Mouse (Mus musculus): ENCODE measurements around the gene Ylpm1. TPM values are rescaled to one million over a fixed set of nuclear protein-coding genes. Genes with fewer than 3 reads are reported as not detected.

Ylpm1 gene
- polyA plus RNA-seq, 1 experiment, result 14.2 TPM

DNA sequence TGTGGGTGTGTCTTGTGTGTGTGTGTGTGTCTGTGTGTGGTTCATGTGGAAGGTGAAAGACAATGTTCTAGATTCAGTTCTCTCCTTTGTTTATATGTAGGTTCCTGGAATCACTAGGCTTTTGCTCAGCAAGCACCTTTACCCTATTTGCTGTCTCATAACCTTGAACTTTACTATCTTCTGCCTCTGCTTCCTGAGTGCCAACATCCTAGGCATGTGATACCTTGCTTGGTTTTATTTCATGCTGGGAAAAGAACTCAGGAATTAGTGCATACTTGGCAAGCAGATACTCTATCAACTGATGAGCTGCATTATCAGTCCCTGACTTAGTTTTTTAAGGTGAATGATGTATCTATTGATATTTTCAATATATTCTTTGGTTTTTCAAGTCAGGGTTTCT is 10.9 kb downstream of the Ylpm1 start:
- H3K36me3 ChIP-seq (ENCODE audit: control insufficient read depth, insufficient read depth, low read length), result no peaks in the 10 kb centered on the region
- no peak overlapping the region for H3K4me3 ChIP-seq (ENCODE audit: extremely low read depth, insufficient read depth, insufficient read length)
- TF ChIP-seq POLR2A (IDR thresholded peaks at IDR 0.05; ENCODE audit: low read depth, low read length), result no peak
- no peak for TF ChIP-seq CTCF (IDR thresholded peaks at IDR 0.05; ENCODE audit: extremely low read depth, insufficient read depth, insufficient read length, insufficient replicate concordance)
- H3K4me1 ChIP-seq (ENCODE audit: control insufficient read depth, insufficient read depth, insufficient read length), result no peaks in the 10 kb centered on the region; the same call in 1 of the 2 replicates
- H3K27me3 ChIP-seq (ENCODE audit: control insufficient read depth, insufficient read depth, low read length), result no peaks in the 10 kb centered on the region
- H3K27ac ChIP-seq (ENCODE audit: insufficient read depth, low read length), result no peak overlapping the region
- no peak for DNase-seq (ENCODE audit: low read depth in 1 of 2, low spot score in 2 of 2)

DNA sequence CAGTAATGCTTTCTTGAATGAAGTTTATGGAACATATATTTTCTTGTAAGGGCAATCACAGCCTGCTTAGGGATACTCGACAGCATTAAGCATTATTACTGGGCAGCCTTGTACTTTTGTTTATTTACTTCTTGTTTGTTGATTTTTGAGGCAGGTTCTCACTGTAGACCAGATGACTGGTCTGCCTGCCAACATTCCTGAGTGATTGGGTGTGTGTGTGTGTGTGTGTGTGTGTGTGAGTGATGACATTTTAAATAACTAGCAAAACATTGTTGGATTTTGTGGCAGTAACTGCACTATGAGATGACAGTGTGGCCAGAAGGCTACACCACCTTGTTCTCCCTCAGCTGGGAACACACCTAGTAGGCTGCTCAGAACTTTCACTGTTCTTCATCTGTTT is 13.7 kb downstream of the Ylpm1 start:
- Histone ChIP-seq H3K36me3 (ENCODE audit: control insufficient read depth, insufficient read depth, low read length) (peaks cover 13% of the 10 kb centered on the region), H3K4me3 (ENCODE audit: extremely low read depth, insufficient read depth, insufficient read length) (no peak overlapping the region), H3K27me3 (ENCODE audit: control insufficient read depth, insufficient read depth, low read length) (no peaks in the 10 kb centered on the region), H3K27ac (ENCODE audit: insufficient read depth, low read length) (no peak overlapping the region), H3K4me1 (ENCODE audit: control insufficient read depth, insufficient read depth, insufficient read length) (no peaks in the 10 kb centered on the region; the same call in 1 of the 2 replicates)
- WGBS, result 82% methylated on average over 1 of the region's 1 CpGs
- no peak for DNase-seq (ENCODE audit: low read depth in 1 of 2, low spot score in 2 of 2)
- TF ChIP-seq POLR2A (IDR thresholded peaks at IDR 0.05; ENCODE audit: low read depth, low read length) (no peak), CTCF (IDR thresholded peaks at IDR 0.05; ENCODE audit: extremely low read depth, insufficient read depth, insufficient read length, insufficient replicate concordance) (no peak)

DNA sequence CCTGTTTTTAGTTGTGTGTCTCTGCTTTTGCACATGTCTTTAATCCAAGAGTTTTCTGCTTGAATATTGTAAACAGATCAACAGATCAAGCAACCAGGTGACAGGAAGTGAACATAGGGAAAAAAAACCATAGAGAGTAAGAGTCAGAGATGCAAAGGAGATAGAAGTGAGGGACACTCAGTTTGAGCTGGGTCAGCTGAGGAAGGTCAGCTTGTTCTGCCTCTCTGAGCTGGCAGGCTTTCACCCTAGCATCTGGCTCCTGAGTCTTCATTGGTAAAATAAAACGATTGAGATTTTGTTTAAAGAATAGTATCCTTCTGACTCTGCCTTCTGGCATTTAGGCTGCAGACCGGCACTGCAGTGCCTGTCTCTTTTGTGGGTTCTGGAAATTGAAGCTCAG is 14.4 kb downstream of the Ylpm1 start:
- Histone ChIP-seq H3K27me3 (ENCODE audit: control insufficient read depth, insufficient read depth, low read length) (no peaks in the 10 kb centered on the region), H3K27ac (ENCODE audit: insufficient read depth, low read length) (no peak overlapping the region), H3K4me1 (ENCODE audit: control insufficient read depth, insufficient read depth, insufficient read length) (no peaks in the 10 kb centered on the region; the same call in 1 of the 2 replicates), H3K4me3 (ENCODE audit: extremely low read depth, insufficient read depth, insufficient read length) (no peak overlapping the region), H3K36me3 (ENCODE audit: control insufficient read depth, insufficient read depth, low read length) (peaks cover 19% of the 10 kb centered on the region)
- 84% methylated on average over 2 of the region's 2 CpGs for WGBS
- DNase-seq (ENCODE audit: low read depth in 1 of 2, low spot score in 2 of 2), result no peak
- no peak for TF ChIP-seq POLR2A (IDR thresholded peaks at IDR 0.05; ENCODE audit: low read depth, low read length)
- no peak for TF ChIP-seq CTCF (IDR thresholded peaks at IDR 0.05; ENCODE audit: extremely low read depth, insufficient read depth, insufficient read length, insufficient replicate concordance)

- Histone ChIP-seq H3K4me3 (ENCODE audit: extremely low read depth, insufficient read depth, insufficient read length) (no peak overlapping the region), H3K4me1 (ENCODE audit: control insufficient read depth, insufficient read depth, insufficient read length) (no peaks in the 10 kb centered on the region), H3K36me3 (ENCODE audit: control insufficient read depth, insufficient read depth, low read length) (peaks cover 20% of the 10 kb centered on the region), H3K27me3 (ENCODE audit: control insufficient read depth, insufficient read depth, low read length) (no peaks in the 10 kb centered on the region), H3K27ac (ENCODE audit: insufficient read depth, low read length) (no peak overlapping the region)
- no peak for TF ChIP-seq CTCF (IDR thresholded peaks at IDR 0.05; ENCODE audit: extremely low read depth, insufficient read depth, insufficient read length, insufficient replicate concordance)
- TF ChIP-seq POLR2A (IDR thresholded peaks at IDR 0.05; ENCODE audit: low read depth, low read length), result no peak
- DNase-seq (ENCODE audit: low read depth in 1 of 2, low spot score in 2 of 2), result no peak
- WGBS, result 92% methylated on average over 2 of the region's 2 CpGs
Observed at GRCm38 (mm10) chr12:85012185-85012584, 16.1 kb downstream of the Ylpm1 start.

DNA sequence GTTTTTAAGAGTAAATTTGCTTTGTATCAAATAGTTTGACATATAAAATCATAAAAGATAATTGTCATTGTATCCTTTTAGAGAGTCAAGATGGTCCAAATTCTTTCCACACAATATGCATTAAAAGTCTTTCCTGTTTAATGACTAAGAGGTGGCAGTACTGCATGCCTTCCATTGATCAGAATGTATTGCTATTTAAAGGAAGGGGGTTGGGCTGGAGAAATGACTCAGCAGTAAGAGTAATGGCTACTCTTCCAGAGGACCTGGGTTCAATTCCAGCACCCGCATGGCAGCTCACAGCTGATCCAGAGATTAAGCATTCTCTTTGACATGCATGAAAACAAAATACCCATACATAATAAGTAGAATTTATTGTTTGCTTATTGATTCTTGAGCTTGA is 25.9 kb downstream of the Ylpm1 start:
- H3K27ac ChIP-seq (ENCODE audit: insufficient read depth, low read length), result no peak overlapping the region
- no peak overlapping the region for H3K4me3 ChIP-seq (ENCODE audit: extremely low read depth, insufficient read depth, insufficient read length)
- 100% methylated on average over 1 of the region's 1 CpGs for WGBS
- peaks cover 1% of the 10 kb centered on the region; the same call in 1 of the 2 replicates for H3K36me3 ChIP-seq (ENCODE audit: control insufficient read depth, insufficient read depth, low read length)
- TF ChIP-seq POLR2A (IDR thresholded peaks at IDR 0.05; ENCODE audit: low read depth, low read length), result no peak
- no peak for TF ChIP-seq CTCF (IDR thresholded peaks at IDR 0.05; ENCODE audit: extremely low read depth, insufficient read depth, insufficient read length, insufficient replicate concordance)
- DNase-seq (ENCODE audit: low read depth in 1 of 2, low spot score in 2 of 2), result no peak
- H3K27me3 ChIP-seq (ENCODE audit: control insufficient read depth, insufficient read depth, low read length), result no peaks in the 10 kb centered on the region
- H3K4me1 ChIP-seq (ENCODE audit: control insufficient read depth, insufficient read depth, insufficient read length), result no peaks in the 10 kb centered on the region

DNA sequence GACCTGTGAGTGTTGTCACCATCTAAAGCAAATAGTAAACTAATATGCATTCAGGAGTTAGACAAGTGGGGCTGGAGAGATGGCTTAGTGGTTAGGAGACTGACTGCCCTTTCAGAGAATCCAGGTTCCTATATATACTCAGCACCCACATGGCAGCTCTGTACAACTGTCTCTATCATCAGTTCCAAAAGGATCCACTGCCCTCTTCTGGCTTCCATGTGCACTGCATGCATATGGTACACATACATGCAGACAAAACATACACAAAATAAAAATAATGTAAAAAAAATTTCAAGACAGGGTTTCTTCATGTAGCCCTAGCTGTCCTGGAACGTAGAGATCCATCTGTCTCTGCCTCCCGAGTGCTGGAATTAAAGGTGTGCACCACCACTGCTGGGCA is 36.6 kb downstream of the Ylpm1 start:
- Histone ChIP-seq H3K27ac (ENCODE audit: insufficient read depth, low read length) (no peak overlapping the region), H3K4me1 (ENCODE audit: control insufficient read depth, insufficient read depth, insufficient read length) (no peaks in the 10 kb centered on the region), H3K27me3 (ENCODE audit: control insufficient read depth, insufficient read depth, low read length) (no peaks in the 10 kb centered on the region), H3K36me3 (ENCODE audit: control insufficient read depth, insufficient read depth, low read length) (peaks cover 13% of the 10 kb centered on the region), H3K4me3 (ENCODE audit: extremely low read depth, insufficient read depth, insufficient read length) (no peak overlapping the region)
- TF ChIP-seq CTCF (IDR thresholded peaks at IDR 0.05; ENCODE audit: extremely low read depth, insufficient read depth, insufficient read length, insufficient replicate concordance), result no peak
- no peak for TF ChIP-seq POLR2A (IDR thresholded peaks at IDR 0.05; ENCODE audit: low read depth, low read length)
- 98% methylated on average over 2 of the region's 2 CpGs for WGBS
- DNase-seq (ENCODE audit: low read depth in 1 of 2, low spot score in 2 of 2), result no peak

DNA sequence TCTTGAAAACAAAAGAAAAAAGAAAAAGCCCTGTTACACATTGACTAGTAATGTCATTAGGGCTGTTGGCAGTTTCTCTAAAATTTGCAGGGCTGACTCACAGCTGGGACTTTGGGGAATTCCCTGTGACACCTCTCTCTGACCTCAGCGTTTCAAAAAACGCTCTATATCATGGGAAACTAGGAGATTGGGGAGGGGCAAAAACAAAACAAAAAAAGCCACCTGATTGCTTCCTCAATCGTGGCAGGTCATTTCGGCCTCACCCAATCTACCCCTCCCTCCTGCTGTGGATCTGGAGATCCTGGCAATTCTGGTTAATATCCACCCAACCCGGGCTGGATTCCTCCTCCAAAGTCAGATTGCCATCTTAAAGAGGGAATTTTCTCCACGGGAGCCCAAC is 55.1 kb downstream of the Ylpm1 start:
- no peak overlapping the region for H3K27ac ChIP-seq (ENCODE audit: insufficient read depth, low read length)
- no peaks in the 10 kb centered on the region for H3K27me3 ChIP-seq (ENCODE audit: control insufficient read depth, insufficient read depth, low read length)
- H3K4me3 ChIP-seq (ENCODE audit: extremely low read depth, insufficient read depth, insufficient read length), result no peak overlapping the region
- H3K36me3 ChIP-seq (ENCODE audit: control insufficient read depth, insufficient read depth, low read length), result peaks cover 32% of the 10 kb centered on the region
- no peak for DNase-seq (ENCODE audit: low read depth in 1 of 2, low spot score in 2 of 2)
- 68% methylated on average over 6 of the region's 6 CpGs for WGBS
- H3K4me1 ChIP-seq (ENCODE audit: control insufficient read depth, insufficient read depth, insufficient read length), result no peaks in the 10 kb centered on the region
- no peak for TF ChIP-seq CTCF (IDR thresholded peaks at IDR 0.05; ENCODE audit: extremely low read depth, insufficient read depth, insufficient read length, insufficient replicate concordance)
- no peak for TF ChIP-seq POLR2A (IDR thresholded peaks at IDR 0.05; ENCODE audit: low read depth, low read length)

All from spleen, adult 2 months (tissue).